Mouse (Mus musculus) liver, embryonic 11.5 days (tissue): ENCODE measurements around the gene Arid3a. TPM values are rescaled to one million over a fixed set of nuclear protein-coding genes. Genes with fewer than 3 reads are reported as not detected.

Source experiments
- ATAC-seq: fragments of 200-750 bp; cut with Nextera tagmentation; replicated peaks from 2 replicates; pipeline ENCODE4 v1.8.0; 2017; ENCODE audit warnings: moderate number of reproducible peaks, mild to moderate bottlenecking, moderate TSS enrichment, moderate library complexity; ENCODE audit not compliant: low FRiP score
- DNase-seq: peaks from one replicate; pipeline ENCODE4 v3.0.0-alpha.2; 2017; ENCODE audit warnings: low spot score
- H3K27ac ChIP-seq: fragments of 300-500 bp; sonication (generic); 2 replicates; pipeline ENCODE4 v1.5.1; 2014; ENCODE audit warnings: mild to moderate bottlenecking, low read depth, low read length, control low read depth
- H3K27me3 ChIP-seq: fragments of 300-500 bp; sonication (generic); replicated peaks from 2 replicates; pipeline ENCODE4 v1.6.1; 2014; ENCODE audit warnings: low read length, mixed read lengths; ENCODE audit not compliant: control insufficient read depth, insufficient read depth
- H3K36me3 ChIP-seq: fragments of 300-500 bp; sonication (generic); 2 replicates; pipeline ENCODE4 v1.6.1; 2014; ENCODE audit warnings: mild to moderate bottlenecking, low read length, moderate library complexity, mixed read lengths; ENCODE audit not compliant: control insufficient read depth, insufficient read depth
- H3K4me1 ChIP-seq: fragments of 300-500 bp; sonication (generic); replicated peaks from 2 replicates; pipeline ENCODE4 v1.6.1; 2014; ENCODE audit warnings: low read length, mixed read lengths; ENCODE audit not compliant: control insufficient read depth, insufficient read depth
- H3K4me2 ChIP-seq: fragments of 300-500 bp; sonication (generic); 2 replicates; pipeline ENCODE4 v1.6.1; 2014; ENCODE audit warnings: mild to moderate bottlenecking, control low read depth, moderate library complexity
- H3K4me3 ChIP-seq: fragments of 300-500 bp; sonication (generic); 2 replicates; pipeline ENCODE4 v1.5.1; 2014; ENCODE audit warnings: low read depth, low read length, control low read depth
- H3K9ac ChIP-seq: fragments of 300-500 bp; sonication (generic); 2 replicates; pipeline ENCODE4 v1.6.1; 2014; ENCODE audit warnings: low read depth, low read length, control low read depth
- H3K9me3 ChIP-seq: fragments of 300-500 bp; sonication (generic); 2 replicates; pipeline ENCODE4 v1.6.1; 2016; ENCODE audit warnings: low read length, inconsistent platforms, mixed read lengths; ENCODE audit not compliant: control insufficient read depth
- WGBS: fragments of 180-500 bp; shearing (Covaris S2); extraction: QIAGEN DNeasy Blood & Tissue Kit; methylation state at CpG from one replicate; pipeline ENCODE4 v1.1.7; 2014; 5-methylcytosine and 5-hydroxymethylcytosine counted together
- polyA plus RNA-seq: library from polyadenylated mRNA; unstranded; fragments of >200 nt; fragmentation: Nextera tagmentation; extraction: Ambion mirVana; gene quantifications from 2 replicates; pipeline ENCODE4 v1.2.1, GENCODE M21; 2014

The Arid3a gene
- polyA plus RNA-seq, 1 experiment from 2014 or later = 12.4 TPM

DNA sequence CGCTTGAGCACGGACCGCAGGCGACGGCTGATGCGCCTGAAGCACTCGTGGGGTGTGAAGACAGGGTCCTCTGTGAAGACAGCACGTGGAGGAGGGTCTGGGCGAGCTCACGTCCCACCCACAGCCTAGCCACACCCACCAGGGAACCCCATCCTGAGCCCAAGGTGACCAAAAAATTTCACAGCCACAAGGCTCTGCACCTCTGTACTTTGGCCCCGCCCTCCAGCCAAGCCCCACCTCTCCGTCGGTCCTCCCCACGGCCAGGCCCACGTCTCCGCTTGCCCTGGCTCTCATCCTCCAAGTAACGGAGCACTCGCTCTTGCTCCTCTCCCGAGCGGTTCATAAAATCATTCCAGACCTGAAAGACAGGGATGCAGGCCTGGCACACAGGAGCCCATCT, 14.4 kb upstream of the Arid3a start:
- Histone ChIP-seq H3K36me3 (peaks cover 3% of the 10 kb centered on the region; the same call in 1 of the 2 replicates), H3K9me3 (no peaks in the 10 kb centered on the region), H3K9ac (no peak overlapping the region), H3K27ac (no peak overlapping the region), H3K4me1 (peaks cover 43% of the 10 kb centered on the region), H3K4me2 (no peak overlapping the region), H3K4me3 (no peak overlapping the region), H3K27me3 (peaks cover 1% of the 10 kb centered on the region)
- ATAC-seq = no peak
- no peak for DNase-seq
- 67% methylated on average over 20 of the region's 20 CpGs for WGBS

DNA sequence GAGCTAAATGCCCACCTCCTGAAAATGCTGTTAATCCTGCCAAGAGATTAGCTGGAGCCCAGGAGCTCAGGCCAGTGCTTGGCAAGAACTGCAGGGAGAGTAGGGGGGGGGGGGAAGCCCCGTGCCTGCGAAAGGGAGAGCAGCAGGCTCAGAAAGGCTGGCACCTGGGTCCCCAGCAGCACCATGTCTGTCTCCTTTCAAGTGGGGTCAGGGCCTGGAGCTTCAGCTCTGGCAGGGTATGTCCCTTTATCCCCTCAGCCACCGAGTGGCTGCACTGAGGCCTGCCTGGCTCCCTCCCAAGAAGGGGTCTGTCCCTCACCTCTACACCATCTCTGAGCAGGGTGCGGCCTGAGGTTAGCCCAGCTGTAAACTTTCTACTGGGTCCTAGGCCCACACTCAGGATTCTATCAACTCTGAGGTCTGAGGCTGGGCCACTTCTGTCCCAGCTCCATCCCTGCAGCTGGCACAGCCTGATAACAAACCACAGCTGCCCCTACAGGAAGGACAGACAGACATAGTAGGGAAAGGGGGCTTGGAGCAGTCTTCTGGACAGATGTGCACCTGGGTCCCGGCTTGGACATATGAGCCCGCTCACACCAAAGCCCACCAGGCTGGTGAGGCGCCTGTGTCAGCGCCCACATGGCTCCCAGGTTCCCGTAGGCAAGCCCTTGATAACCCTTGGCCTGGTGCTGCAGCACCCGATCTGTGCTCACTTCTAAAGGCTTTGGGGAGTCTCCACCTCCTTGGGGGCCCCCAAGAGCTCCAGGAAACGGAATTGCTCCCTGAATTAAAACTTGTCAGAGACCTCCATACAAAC, 12.5 kb upstream of the Arid3a start:
- Histone ChIP-seq H3K36me3 (peaks cover 3% of the 10 kb centered on the region; the same call in 1 of the 2 replicates), H3K4me1 (peaks cover 53% of the 10 kb centered on the region), H3K9ac (peak overlapping the region; percentile 15), H3K27ac (peak overlapping the region; percentile 72), H3K9me3 (no peaks in the 10 kb centered on the region), H3K27me3 (peaks cover 20% of the 10 kb centered on the region), H3K4me3 (peak overlapping the region; percentile 82), H3K4me2 (peak overlapping the region; percentile 97)
- DNase-seq (no peak), ATAC-seq (peak; percentile 77)
- WGBS = 29% methylated on average over 9 of the region's 11 CpGs

DNA sequence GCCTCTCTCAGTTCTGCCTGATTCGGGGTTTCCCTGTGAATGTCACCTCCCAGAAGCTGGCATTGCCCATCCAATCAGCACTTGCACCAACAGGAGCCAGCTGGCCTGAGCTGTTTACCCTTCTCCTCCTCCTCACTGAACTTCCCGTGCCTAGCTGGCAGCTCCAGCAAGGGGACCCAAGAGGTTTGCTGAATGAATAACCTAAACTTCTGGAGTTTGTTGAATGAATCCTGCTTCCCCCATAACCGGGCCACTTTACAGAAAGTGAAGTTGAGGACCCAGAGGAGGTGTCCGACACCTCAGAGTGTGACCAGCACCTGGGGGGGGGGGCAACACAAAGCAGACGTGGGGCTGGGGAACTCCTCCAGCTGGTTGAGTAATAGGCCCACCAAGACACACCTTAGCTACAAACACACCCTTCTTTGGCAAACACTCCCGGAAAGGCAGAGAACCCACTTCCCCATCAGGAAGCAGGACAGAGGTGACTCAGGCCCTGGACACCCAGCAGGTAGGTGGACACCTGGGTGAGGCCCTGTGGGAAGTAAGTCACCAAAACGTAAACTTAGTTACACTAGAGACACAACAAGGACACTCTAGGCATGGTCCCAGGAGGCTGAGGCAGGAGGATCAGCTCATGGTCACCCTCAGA, 11.8 kb upstream of the Arid3a start:
- H3K27ac ChIP-seq = peak overlapping the region; percentile 72
- WGBS = 51% methylated on average over 7 of the region's 7 CpGs
- peaks cover 27% of the 10 kb centered on the region for H3K27me3 ChIP-seq
- H3K9me3 ChIP-seq = no peaks in the 10 kb centered on the region
- H3K4me1 ChIP-seq = peaks cover 56% of the 10 kb centered on the region
- no peak for DNase-seq
- peak overlapping the region; percentile 15 for H3K9ac ChIP-seq
- peak overlapping the region; percentile 97 for H3K4me2 ChIP-seq
- no peak for ATAC-seq
- H3K4me3 ChIP-seq = peak overlapping the region; percentile 82
- H3K36me3 ChIP-seq = peaks cover 3% of the 10 kb centered on the region; the same call in 1 of the 2 replicates

DNA sequence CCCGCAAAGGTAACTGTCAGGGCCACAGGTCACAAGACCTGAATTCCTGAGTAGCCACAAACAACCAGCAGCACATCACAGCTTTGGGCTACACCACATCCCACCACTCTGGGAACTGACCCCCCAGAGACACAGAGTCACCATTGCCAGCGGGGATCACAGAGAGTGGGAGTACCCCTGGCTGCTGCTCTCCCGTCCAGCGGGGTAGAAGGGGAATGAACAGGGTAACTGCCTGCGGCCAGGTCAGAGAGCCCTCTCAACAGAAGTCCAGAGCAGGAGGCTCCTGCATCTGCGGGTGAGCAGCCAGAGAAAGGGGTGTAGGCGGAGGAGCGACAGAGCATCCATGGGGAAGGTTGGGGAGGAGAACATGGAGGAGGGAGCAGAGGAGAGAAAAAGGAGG, 10.8 kb upstream of the Arid3a start:
- WGBS = 7% methylated on average over 8 of the region's 8 CpGs
- H3K36me3 ChIP-seq = peaks cover 3% of the 10 kb centered on the region; the same call in 1 of the 2 replicates
- peak overlapping the region; percentile 97 for H3K4me2 ChIP-seq
- peak overlapping the region; percentile 82 for H3K4me3 ChIP-seq
- peaks cover 65% of the 10 kb centered on the region for H3K4me1 ChIP-seq
- H3K27me3 ChIP-seq = peaks cover 38% of the 10 kb centered on the region
- H3K27ac ChIP-seq = peak overlapping the region; percentile 71
- DNase-seq = no peak
- ATAC-seq = no peak
- no peaks in the 10 kb centered on the region for H3K9me3 ChIP-seq
- H3K9ac ChIP-seq = peak overlapping the region; percentile 90

DNA sequence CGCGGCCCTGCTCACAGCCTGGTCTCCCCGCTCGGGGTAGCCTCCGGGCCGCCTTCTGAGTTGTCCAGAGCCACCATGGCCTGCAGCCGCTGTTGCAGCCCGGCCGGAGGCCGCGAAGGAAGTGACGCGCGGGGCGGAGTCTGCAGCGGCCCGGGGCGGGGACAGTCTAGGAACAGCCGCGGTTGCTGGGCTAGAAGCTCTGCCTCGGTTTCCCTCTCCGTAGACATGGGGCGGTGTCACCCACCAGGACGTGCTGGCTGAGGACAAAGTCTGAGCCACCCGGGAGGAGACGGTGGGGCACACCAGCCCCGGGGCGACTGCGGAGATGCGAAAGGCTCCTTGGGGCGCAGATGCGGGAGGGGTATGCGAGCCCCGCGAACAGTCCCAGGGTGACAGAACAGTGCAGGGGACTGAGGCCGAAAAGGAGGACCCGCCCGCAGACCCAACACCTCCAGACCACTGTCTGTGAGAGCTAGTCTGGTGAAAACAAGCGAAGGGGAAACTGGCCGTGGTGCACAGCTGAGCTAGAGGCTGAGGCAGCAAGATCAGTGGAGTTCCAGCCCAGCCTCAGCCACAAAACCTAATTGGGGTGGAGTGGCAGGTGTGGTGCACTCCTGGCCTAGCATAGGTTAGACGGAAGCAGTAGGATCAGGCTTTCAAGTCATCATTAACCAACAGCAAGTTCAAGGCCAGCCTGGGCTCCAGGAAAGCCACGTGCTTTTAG, 9.9 kb upstream of the Arid3a start, which contains the start of gene Kiss1r:
Kiss1r (plus strand) TSS at position 164 of the 724 bp plus-strand sequence.
- Histone ChIP-seq H3K9me3 (no peaks in the 10 kb centered on the region), H3K36me3 (0 out of 2 replicates have a peak, but pooled peaks cover 3% of the 10 kb centered on the region), H3K4me1 (peaks cover 72% of the 10 kb centered on the region), H3K27me3 (peaks cover 46% of the 10 kb centered on the region), H3K9ac (peak within 1 kb of the TSS; percentile 90), H3K4me2 (peak within 1 kb of the TSS; percentile 97), H3K27ac (peak within 1 kb of the TSS; percentile 71), H3K4me3 (peak within 1 kb of the TSS; percentile 82)
- ATAC-seq (peak; percentile 80), DNase-seq (peak; percentile 84)
- WGBS = 3% methylated on average over 42 of the region's 42 CpGs

- H3K9ac ChIP-seq = peak overlapping the region; percentile 90
- H3K27me3 ChIP-seq = peaks cover 52% of the 10 kb centered on the region
- peak overlapping the region; percentile 97 for H3K4me2 ChIP-seq
- 0 out of 2 replicates have a peak overlapping the region, but pooled peaks have one; percentile 71 for H3K27ac ChIP-seq
- DNase-seq (no peak), ATAC-seq (no peak)
- H3K4me1 ChIP-seq = peaks cover 72% of the 10 kb centered on the region
- H3K4me3 ChIP-seq = peak overlapping the region; percentile 82
- no peaks in the 10 kb centered on the region for H3K9me3 ChIP-seq
- WGBS = 63% methylated on average over 5 of the region's 5 CpGs
- H3K36me3 ChIP-seq = 0 out of 2 replicates have a peak, but pooled peaks cover 3% of the 10 kb centered on the region
Observed at GRCm38 (mm10) chr10:79917532-79918100, 9.2 kb upstream of the Arid3a start.

GRCm38 (mm10) chr10:79918231-79919078, 8.4 kb upstream of the Arid3a start:
- ATAC-seq (no peak), DNase-seq (no peak)
- H3K4me2 ChIP-seq = peak overlapping the region; percentile 58
- peaks cover 72% of the 10 kb centered on the region for H3K4me1 ChIP-seq
- H3K9ac ChIP-seq = peak overlapping the region; percentile 18
- 7% methylated on average over 35 of the region's 35 CpGs for WGBS
- no peaks in the 10 kb centered on the region for H3K36me3 ChIP-seq
- no peak overlapping the region for H3K27ac ChIP-seq
- H3K27me3 ChIP-seq = peaks cover 56% of the 10 kb centered on the region
- no peaks in the 10 kb centered on the region for H3K9me3 ChIP-seq
- H3K4me3 ChIP-seq = peak overlapping the region; percentile 22
